Mouse (Mus musculus) heart, adult 8-10 months (tissue): ENCODE results near the gene Kcnj10. TPM values are rescaled to one million over a fixed set of nuclear protein-coding genes. Genes with fewer than 3 reads are reported as not detected.

Experiments used
- total RNA-seq, 4 experiments: library from RNA; stranded (reverse); gene quantifications; 2 replicates each; pipeline ENCODE4 v1.2.4; 2022

Gene Kcnj10
- total RNA-seq, 4 experiments from 2014 or later: 0.11 to 0.23 (median 0.16) TPM

Other genes starting within 250 kb of the Kcnj10 start
- gene Pex19, start 214.5 kb upstream of the Kcnj10 start, total RNA-seq: 100 to 1,000 TPM; 108 to 144 (median 125) TPM
- gene Dcaf8, start 193.1 kb upstream of the Kcnj10 start, total RNA-seq: 100 to 1,000 TPM; 120 to 132 (median 125) TPM
- 10 to 100 TPM; 41.7 to 74.1 (median 60.0) TPM for gene Pea15a, start 134.4 kb upstream of the Kcnj10 start, total RNA-seq
- 1 to 10 TPM; 2.5 to 6.9 (median 3.7) TPM for gene Casq1, start 121.3 kb upstream of the Kcnj10 start, total RNA-seq
- gene Atp1a4, start 82.8 kb upstream of the Kcnj10 start, total RNA-seq: not detected
- gene Igsf8, start 79.6 kb upstream of the Kcnj10 start, total RNA-seq: 10 to 100 TPM in 3 of 4 experiments, 1 to 10 TPM in 1; 9.8 to 12.2 (median 11.5) TPM
- 100 to 1,000 TPM; 457 to 541 (median 497) TPM for gene Atp1a2, start 43.1 kb upstream of the Kcnj10 start, total RNA-seq
- gene Kcnj9, start 11.9 kb upstream of the Kcnj10 start, total RNA-seq: not detected
- gene Pigm, start 35.3 kb downstream of the Kcnj10 start, total RNA-seq: 1 to 10 TPM; 3.1 to 4.2 (median 3.6) TPM
- gene Slamf9, start 134.1 kb downstream of the Kcnj10 start, total RNA-seq: 1 to 10 TPM in 2 of 4 experiments, under 1 TPM in 2; 0.27 to 2.3 (median 1.1) TPM
- gene Igsf9, start 140.6 kb downstream of the Kcnj10 start, total RNA-seq: under 1 TPM; 0.12 to 0.87 (median 0.78) TPM
- gene Tagln2, start 158.8 kb downstream of the Kcnj10 start, total RNA-seq: 10 to 100 TPM; 37.8 to 77.3 (median 50.1) TPM
- gene Cfap45, start 179.6 kb downstream of the Kcnj10 start, total RNA-seq: under 1 TPM; 0.19 to 0.98 (median 0.46) TPM
- not detected for gene Vsig8, start 214.7 kb downstream of the Kcnj10 start, total RNA-seq
- gene Slamf8, start 249.4 kb downstream of the Kcnj10 start, total RNA-seq: under 1 TPM; 0.16 to 0.31 (median 0.24) TPM